Mouse (Mus musculus) heart, embryonic 15.5 days (tissue): ENCODE data around the gene Col11a2. TPM values are rescaled to one million over a fixed set of nuclear protein-coding genes. Genes with fewer than 3 reads are reported as not detected.
A peak's percentile ranks its signal among the peaks of the same experiment; 100 is the strongest.

Experiments used
- ATAC-seq: fragments of 200-750 bp; cut with Nextera tagmentation; replicated peaks from 2 replicates; pipeline ENCODE4 v1.8.0; 2017; ENCODE audit warnings: low read depth, moderate TSS enrichment; ENCODE audit not compliant: insufficient number of reproducible peaks, insufficient read depth, low FRiP score
- H3K27ac ChIP-seq: fragments of 300-500 bp; sonication (generic); 2 replicates; pipeline ENCODE4 v1.5.1; 2015; ENCODE audit warnings: mild to moderate bottlenecking, inconsistent platforms
- H3K27me3 ChIP-seq: fragments of 300-500 bp; sonication (generic); 2 replicates; pipeline ENCODE4 v1.6.1; 2015; ENCODE audit warnings: inconsistent platforms
- H3K36me3 ChIP-seq: fragments of 300-500 bp; sonication (generic); 2 replicates; pipeline ENCODE4 v1.6.1; 2015; ENCODE audit warnings: mild to moderate bottlenecking, inconsistent platforms
- H3K4me1 ChIP-seq: fragments of 300-500 bp; sonication (generic); replicated peaks from 2 replicates; pipeline ENCODE4 v1.6.1; 2015; ENCODE audit warnings: inconsistent platforms
- H3K4me2 ChIP-seq: fragments of 300-500 bp; sonication (generic); 2 replicates; pipeline ENCODE4 v1.6.1; 2015; ENCODE audit warnings: inconsistent platforms, mild to moderate bottlenecking, moderate library complexity
- H3K4me3 ChIP-seq: fragments of 300-500 bp; sonication (generic); 2 replicates; pipeline ENCODE4 v1.5.1; 2015; ENCODE audit warnings: mild to moderate bottlenecking, inconsistent platforms
- H3K9ac ChIP-seq: fragments of 300-500 bp; sonication (generic); 2 replicates; pipeline ENCODE4 v1.6.1; 2015; ENCODE audit warnings: mild to moderate bottlenecking, inconsistent platforms
- H3K9me3 ChIP-seq: fragments of 300-500 bp; sonication (generic); replicated peaks from 2 replicates; pipeline ENCODE4 v1.6.1; 2016; ENCODE audit warnings: inconsistent platforms
- WGBS: fragments of 180-500 bp; shearing (Covaris S2); methylation state at CpG from one replicate; pipeline ENCODE4 v1.1.7; 2015; ENCODE audit warnings: mixed read lengths; 5-methylcytosine and 5-hydroxymethylcytosine counted together
- polyA plus RNA-seq: library from polyadenylated mRNA; unstranded; fragments of >200 nt; fragmentation: Nextera tagmentation; extraction: Ambion mirVana; gene quantifications from 2 replicates; pipeline ENCODE4 v1.2.1, GENCODE M21; 2015

Gene Col11a2
- polyA plus RNA-seq, 1 experiment from 2014 or later, result 1.3 TPM

DNA sequence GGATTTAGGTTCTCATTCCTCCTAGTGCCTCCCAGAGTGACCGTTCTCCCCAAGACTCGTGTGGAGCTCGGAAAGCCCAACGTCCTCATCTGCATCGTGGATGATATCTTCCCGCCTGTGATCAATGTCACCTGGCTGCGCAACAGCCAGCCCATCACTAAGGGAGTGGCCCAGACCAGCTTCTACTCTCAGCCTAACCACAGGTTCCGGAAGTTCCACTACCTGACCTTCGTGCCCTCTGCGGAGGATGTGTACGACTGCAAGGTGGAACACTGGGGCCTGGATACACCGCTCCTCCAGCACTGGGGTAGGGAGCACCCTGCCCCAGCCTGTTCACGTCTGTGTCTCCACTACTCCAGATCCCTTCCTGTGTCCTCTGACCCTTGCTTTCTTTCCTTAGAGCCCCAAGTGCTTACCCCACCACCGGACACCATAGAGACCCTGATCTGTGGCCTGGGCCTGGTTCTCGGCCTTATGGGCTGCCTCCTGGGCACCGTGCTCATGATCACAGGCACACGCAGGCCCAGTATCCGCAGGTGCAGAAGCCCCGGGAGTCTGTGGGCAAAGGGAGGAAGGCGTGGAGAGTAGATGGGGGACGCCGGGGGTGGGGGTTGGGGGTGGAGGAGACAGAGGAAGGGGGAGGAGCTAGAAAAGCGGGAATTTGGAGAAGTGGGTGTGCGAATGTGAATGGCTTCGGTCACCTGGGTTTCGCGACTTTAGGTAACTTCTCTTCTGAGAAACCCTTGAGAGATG is 55.2 kb downstream of the Col11a2 start:
- Histone ChIP-seq H3K27ac (no peak overlapping the region), H3K4me2 (no peak overlapping the region), H3K9ac (no peak overlapping the region), H3K9me3 (no peaks in the 10 kb centered on the region), H3K4me1 (peaks cover 8% of the 10 kb centered on the region), H3K4me3 (no peak overlapping the region), H3K36me3 (no peaks in the 10 kb centered on the region), H3K27me3 (no peaks in the 10 kb centered on the region)
- 81% methylated on average over 27 of the region's 27 CpGs for WGBS
- no peak for ATAC-seq

DNA sequence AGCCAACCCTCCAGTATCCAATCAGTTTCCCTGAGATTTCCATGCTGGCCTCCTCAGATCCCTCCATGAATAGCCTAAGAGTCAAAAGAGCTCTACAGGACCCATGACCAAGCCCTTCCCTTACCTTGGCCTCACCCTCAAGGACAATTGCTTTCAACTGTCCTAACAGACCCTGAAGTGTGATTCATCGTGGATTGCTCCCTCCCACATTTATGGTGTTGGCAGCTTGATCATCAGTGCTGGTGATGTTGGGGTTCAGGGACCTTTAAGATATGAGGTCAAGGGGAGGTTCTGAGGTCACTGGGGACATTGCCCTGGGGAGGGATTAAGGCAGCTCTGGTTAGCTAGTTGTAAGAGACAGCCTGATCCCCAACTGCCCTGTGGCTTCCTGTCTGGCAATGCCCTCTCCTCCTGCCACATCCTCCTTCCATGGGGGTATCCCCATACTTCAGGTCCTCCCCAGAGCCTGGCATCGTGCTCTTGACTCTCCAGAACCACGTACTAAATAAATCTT is 57.3 kb downstream of the Col11a2 start:
- no peak overlapping the region for H3K27ac ChIP-seq
- no peaks in the 10 kb centered on the region for H3K27me3 ChIP-seq
- no peak overlapping the region for H3K4me3 ChIP-seq
- no peak overlapping the region for H3K9ac ChIP-seq
- H3K4me1 ChIP-seq, result peaks cover 10% of the 10 kb centered on the region
- no peaks in the 10 kb centered on the region for H3K9me3 ChIP-seq
- ATAC-seq, result no peak
- no peak overlapping the region for H3K4me2 ChIP-seq
- 65% methylated on average over 3 of the region's 3 CpGs for WGBS
- H3K36me3 ChIP-seq, result no peaks in the 10 kb centered on the region

DNA sequence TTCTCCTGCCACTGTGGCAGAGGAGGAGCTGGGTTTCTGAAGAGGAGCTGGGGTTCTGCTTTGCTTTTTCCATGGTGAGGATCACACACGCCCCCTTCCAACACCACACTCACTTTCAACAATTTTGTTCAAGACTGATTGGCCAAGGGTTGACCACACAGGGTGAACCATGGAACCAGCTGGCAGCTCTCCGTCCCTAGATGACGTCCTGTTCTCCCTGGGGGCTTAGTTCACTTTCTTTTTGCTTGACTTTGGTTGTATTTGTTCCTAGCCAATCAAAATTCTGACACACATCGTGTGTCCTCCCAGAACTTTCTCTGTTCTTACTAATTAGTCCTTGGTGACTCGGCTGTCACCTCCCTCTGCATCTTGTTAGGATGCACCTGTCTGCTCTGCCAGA is 58.0 kb downstream of the Col11a2 start:
- no peak overlapping the region for H3K27ac ChIP-seq
- no peaks in the 10 kb centered on the region for H3K27me3 ChIP-seq
- 67% methylated on average over 5 of the region's 5 CpGs for WGBS
- no peak overlapping the region for H3K4me3 ChIP-seq
- peaks cover 13% of the 10 kb centered on the region for H3K4me1 ChIP-seq
- no peaks in the 10 kb centered on the region for H3K9me3 ChIP-seq
- H3K4me2 ChIP-seq, result no peak overlapping the region
- no peak overlapping the region for H3K9ac ChIP-seq
- ATAC-seq, result no peak
- H3K36me3 ChIP-seq, result no peaks in the 10 kb centered on the region

DNA sequence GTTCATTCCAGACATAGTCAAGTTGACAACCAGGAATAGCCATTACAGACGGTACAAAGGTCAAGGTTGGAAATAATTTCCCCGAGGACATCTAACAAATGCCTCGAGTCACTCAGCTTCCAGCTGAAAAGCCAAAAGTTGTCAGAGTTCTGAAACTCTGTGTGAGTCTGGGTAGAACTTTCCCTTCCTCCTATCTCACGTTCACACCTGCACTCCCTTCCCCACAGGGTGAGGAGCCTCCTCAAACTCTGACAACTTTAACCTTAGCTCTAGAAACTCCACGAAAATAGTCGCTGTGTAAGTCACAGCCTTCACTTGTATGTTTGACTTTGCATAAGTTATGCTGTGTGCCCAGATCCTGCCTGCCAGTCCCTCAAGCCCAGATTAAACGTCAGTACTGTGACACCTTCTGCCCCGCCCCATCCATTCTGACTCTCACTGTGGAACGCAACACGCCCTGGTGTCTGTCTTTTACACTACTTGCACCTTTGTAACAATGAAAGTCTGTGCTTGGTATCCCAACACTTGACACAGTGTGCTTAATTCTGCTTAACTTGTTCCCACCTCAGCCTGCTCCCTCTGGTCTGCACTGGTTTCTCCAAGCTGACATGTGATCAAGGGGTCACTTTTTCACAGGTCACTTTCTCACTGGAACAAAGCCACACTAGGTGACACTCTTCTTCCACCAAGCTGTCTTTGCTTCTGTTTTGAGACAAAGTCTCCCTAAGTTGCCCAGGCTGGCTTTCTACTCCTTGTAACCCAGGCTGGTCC is 59.7 kb downstream of the Col11a2 start:
- Histone ChIP-seq H3K27ac (no peak overlapping the region), H3K4me2 (no peak overlapping the region), H3K9ac (no peak overlapping the region), H3K27me3 (no peaks in the 10 kb centered on the region), H3K36me3 (no peaks in the 10 kb centered on the region), H3K4me1 (peaks cover 8% of the 10 kb centered on the region; the same call in 1 of the 2 replicates), H3K4me3 (no peak overlapping the region), H3K9me3 (no peaks in the 10 kb centered on the region)
- 34% methylated on average over 10 of the region's 10 CpGs for WGBS
- no peak for ATAC-seq

DNA sequence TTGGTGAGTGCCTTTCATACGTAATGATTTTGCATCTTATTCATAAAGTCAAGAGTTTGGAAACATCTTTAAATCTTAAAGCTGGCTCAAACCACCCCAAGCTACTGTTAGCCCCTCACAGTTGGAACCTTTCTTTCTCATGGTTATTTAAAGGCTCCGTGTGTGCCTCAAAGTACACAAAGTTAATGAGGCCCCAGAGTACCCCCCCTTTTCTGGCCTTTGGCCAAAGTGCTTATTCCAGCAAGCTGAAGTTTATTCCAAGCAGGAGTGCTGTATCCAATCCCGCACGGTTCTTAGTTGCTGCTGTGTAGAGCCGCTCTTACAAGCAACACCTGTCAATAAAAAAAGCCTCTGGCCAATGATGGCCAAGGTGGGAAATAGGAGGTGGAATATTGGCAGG is 60.3 kb downstream of the Col11a2 start:
- no peaks in the 10 kb centered on the region for H3K27me3 ChIP-seq
- H3K4me2 ChIP-seq, result no peak overlapping the region
- H3K27ac ChIP-seq, result no peak overlapping the region
- H3K36me3 ChIP-seq, result no peaks in the 10 kb centered on the region
- H3K9ac ChIP-seq, result no peak overlapping the region
- WGBS, result 57% methylated on average over 5 of the region's 5 CpGs
- no peaks in the 10 kb centered on the region for H3K9me3 ChIP-seq
- ATAC-seq, result no peak
- H3K4me3 ChIP-seq, result no peak overlapping the region
- peaks cover 8% of the 10 kb centered on the region; the same call in 1 of the 2 replicates for H3K4me1 ChIP-seq

DNA sequence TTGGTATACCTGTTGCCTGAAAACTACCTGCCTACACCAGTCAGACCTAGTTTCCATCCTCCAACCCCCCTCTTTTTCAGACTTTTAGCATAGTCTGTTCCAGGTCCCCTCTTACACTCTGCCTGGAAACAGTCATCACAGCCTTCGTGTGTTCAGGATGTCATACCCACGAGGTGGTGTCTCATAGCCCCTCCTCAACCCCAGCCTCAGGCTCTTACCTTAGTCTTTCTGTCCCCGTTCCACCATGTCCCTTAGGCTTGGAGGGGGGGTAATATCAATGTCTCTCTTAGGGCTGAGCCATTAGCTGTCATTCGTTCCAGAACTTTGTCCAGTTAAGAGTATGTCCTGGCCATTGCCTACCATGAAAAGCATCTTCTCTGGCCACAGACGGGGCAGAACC is 61.9 kb downstream of the Col11a2 start:
- H3K27me3 ChIP-seq, result no peaks in the 10 kb centered on the region
- WGBS, result 23% methylated on average over 5 of the region's 5 CpGs
- ATAC-seq, result no peak
- no peak overlapping the region for H3K4me3 ChIP-seq
- H3K4me1 ChIP-seq, result peaks cover 8% of the 10 kb centered on the region; the same call in 1 of the 2 replicates
- H3K9me3 ChIP-seq, result no peaks in the 10 kb centered on the region
- no peak overlapping the region for H3K27ac ChIP-seq
- H3K4me2 ChIP-seq, result no peak overlapping the region
- H3K9ac ChIP-seq, result no peak overlapping the region
- H3K36me3 ChIP-seq, result no peaks in the 10 kb centered on the region

DNA sequence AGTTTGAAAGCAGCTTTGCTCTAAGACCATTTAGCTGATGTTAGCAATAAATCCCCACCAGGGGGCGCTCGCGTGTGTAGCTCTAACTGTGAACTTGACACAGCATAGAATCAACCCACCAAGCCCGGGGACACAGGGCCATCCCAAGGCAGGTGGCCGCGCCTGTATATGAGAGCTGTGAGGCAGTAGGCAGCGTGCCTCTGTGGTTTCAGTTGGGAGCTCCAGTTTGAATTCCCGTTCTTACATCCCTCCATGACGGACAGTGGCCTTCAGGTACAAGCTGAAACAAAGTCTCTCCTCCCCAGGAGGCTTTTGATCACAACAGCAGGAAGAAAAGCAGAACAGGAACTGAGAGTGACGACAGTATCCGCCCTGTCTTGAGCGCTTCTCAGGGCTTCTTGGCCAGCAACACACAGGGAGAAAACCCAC is 62.4 kb downstream of the Col11a2 start:
- ATAC-seq, result peak; percentile 75
- H3K27me3 ChIP-seq, result no peaks in the 10 kb centered on the region
- peak overlapping the region; percentile 38; the same call in 1 of the 2 replicates for H3K27ac ChIP-seq
- H3K9ac ChIP-seq, result 0 out of 2 replicates have a peak overlapping the region, but pooled peaks have one; percentile 44
- 4% methylated on average over 12 of the region's 12 CpGs for WGBS
- H3K36me3 ChIP-seq, result no peaks in the 10 kb centered on the region
- H3K4me1 ChIP-seq, result peaks cover 8% of the 10 kb centered on the region; the same call in 1 of the 2 replicates
- H3K4me2 ChIP-seq, result peak overlapping the region; percentile 58
- peak overlapping the region; percentile 30 for H3K4me3 ChIP-seq
- no peaks in the 10 kb centered on the region for H3K9me3 ChIP-seq

DNA sequence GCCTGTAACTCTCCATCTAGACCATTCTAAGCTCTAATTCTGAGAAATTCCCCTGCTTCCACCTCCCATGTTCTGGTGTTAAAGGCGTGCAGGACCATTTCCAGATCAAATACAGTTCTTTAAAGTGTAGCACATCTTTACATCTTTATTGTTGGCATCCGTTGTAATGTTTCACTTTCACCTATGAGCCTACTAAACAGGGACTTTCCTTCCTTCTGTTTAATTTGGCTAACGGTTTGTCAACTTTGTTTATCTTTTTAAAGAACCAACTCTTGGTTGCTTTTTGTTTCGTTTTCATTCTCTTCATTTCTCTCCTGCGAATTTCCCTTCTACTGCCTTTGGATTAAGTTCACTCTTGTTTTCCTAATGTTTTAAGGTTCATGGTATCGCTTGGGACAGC is 63.6 kb downstream of the Col11a2 start:
- Histone ChIP-seq H3K4me1 (peaks cover 8% of the 10 kb centered on the region; the same call in 1 of the 2 replicates), H3K36me3 (no peaks in the 10 kb centered on the region), H3K9me3 (no peaks in the 10 kb centered on the region), H3K4me3 (no peak overlapping the region), H3K4me2 (no peak overlapping the region), H3K27me3 (no peaks in the 10 kb centered on the region), H3K9ac (no peak overlapping the region), H3K27ac (no peak overlapping the region)
- no peak for ATAC-seq
- whole genome bisulfite sequencing, result 65% methylated on average over 6 of the region's 6 CpGs

DNA sequence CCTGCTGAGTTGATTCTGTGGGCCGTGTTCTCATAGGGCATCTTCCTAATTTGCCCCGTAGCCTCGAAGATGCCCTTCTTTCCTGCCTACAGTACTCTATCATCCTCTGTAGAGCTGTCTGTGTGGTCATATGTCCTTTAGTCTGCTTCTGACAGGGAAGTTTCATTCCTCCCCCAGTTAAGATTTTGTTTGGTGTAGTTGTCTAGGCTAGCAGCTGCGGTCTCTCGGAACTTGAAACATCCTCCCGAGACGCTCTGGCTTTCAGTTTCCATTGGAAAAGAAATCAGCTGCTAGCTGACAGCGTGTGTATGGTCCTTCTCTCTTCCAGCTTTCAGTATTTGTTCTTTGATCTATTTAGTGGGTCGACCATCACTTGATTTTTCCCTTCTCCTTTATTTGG is 65.6 kb downstream of the Col11a2 start:
- Histone ChIP-seq H3K4me2 (no peak overlapping the region), H3K27ac (no peak overlapping the region), H3K9ac (no peak overlapping the region), H3K36me3 (no peaks in the 10 kb centered on the region), H3K27me3 (no peaks in the 10 kb centered on the region), H3K4me3 (no peak overlapping the region), H3K9me3 (no peaks in the 10 kb centered on the region), H3K4me1 (peaks cover 3% of the 10 kb centered on the region; the same call in 1 of the 2 replicates)
- ATAC-seq, result no peak
- WGBS, result 81% methylated on average over 9 of the region's 9 CpGs

DNA sequence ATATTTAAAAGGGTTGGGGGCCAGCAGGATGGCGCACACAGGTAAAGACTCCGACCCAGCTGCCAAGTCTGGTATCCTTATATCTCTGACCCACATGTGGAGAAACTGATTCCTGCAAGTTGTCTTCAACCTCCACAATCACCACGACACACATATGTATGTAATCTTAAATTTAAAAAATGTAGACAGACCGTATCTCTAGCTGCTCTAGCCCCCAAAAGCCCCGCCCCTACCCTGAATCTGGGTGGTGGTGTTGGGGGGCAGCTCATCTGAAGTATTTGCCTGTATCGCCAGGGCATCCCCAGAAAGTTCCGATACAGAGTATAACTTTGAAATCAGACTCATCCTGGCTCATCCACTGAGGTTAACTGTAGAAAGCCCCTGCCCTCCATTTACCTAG is 67.3 kb downstream of the Col11a2 start:
- Histone ChIP-seq H3K4me1 (peaks cover 8% of the 10 kb centered on the region), H3K9me3 (no peaks in the 10 kb centered on the region), H3K4me3 (no peak overlapping the region), H3K9ac (no peak overlapping the region), H3K36me3 (peaks cover 14% of the 10 kb centered on the region), H3K27ac (no peak overlapping the region), H3K4me2 (no peak overlapping the region), H3K27me3 (no peaks in the 10 kb centered on the region)
- ATAC-seq, result no peak
- WGBS, result 83% methylated on average over 7 of the region's 7 CpGs

DNA sequence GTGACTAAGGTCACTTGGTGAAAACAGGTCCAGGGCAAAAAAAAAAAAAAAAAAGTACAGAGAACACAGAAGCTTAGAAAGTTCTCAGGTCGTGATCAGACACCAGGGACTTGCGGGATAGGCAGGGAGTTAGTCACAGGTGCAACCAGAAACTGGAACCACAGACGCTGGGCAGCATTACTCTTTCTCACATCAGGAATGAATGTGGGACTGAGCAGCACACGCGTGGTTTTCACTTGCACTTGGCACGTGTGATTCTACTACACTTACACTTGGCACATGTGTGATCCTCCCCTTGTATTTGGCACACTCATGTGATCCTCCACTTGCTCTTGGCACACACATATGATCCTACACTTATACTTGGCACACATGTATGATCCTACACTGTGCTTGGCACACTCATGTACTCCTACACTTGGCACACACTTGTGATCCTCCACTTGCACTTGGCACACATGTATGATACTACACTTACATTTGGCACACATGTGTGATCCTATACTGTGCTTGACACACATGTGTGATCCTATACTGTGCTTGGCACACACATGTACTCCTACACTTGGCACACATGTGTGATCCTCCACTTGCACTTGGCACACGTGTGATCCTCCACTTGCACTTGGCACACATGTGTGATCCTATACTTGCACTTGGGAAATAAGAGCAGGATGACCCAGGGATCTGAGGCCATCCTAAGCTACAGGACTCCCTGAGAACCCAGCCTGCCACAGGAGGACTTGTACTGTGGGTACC is 68.1 kb downstream of the Col11a2 start:
- WGBS, result 78% methylated on average over 7 of the region's 7 CpGs
- no peak overlapping the region for H3K4me3 ChIP-seq
- H3K4me1 ChIP-seq, result peaks cover 5% of the 10 kb centered on the region; the same call in 1 of the 2 replicates
- H3K4me2 ChIP-seq, result no peak overlapping the region
- no peak overlapping the region for H3K27ac ChIP-seq
- H3K9ac ChIP-seq, result no peak overlapping the region
- no peaks in the 10 kb centered on the region for H3K27me3 ChIP-seq
- peaks cover 22% of the 10 kb centered on the region for H3K36me3 ChIP-seq
- no peak for ATAC-seq
- no peaks in the 10 kb centered on the region for H3K9me3 ChIP-seq
